Mouse (Mus musculus) forebrain, embryonic 14.5 days (tissue): ENCODE measurements at regions not wholly inside any gene's neighbourhood (a gene's known extent, or its start where the extent isn't known, plus 50 kb on each side); places are given as distances from the start of the nearest gene placed in this dataset.

Experiments
- ATAC-seq: fragments of 200-750 bp; cut with Nextera tagmentation; 2 replicates; pipeline ENCODE4 v1.8.0; 2017; ENCODE audit warnings: mild to moderate bottlenecking, moderate library complexity
- DNase-seq: peaks from one replicate; pipeline ENCODE4 v3.0.0-alpha.2; 2015; ENCODE audit warnings: low spot score
- H3K27ac ChIP-seq: fragments of 300-500 bp; sonication (generic); 2 replicates; pipeline ENCODE4 v1.5.1; 2014; ENCODE audit warnings: low read depth, mild to moderate bottlenecking, control low read depth, low read length, moderate library complexity
- H3K27me3 ChIP-seq: fragments of 300-500 bp; sonication (generic); replicated peaks from 2 replicates; pipeline ENCODE4 v1.6.1; 2014; ENCODE audit warnings: low read length, control low read depth, mixed read lengths; ENCODE audit not compliant: control insufficient read depth, insufficient read depth
- H3K36me3 ChIP-seq: fragments of 300-500 bp; sonication (generic); 2 replicates; pipeline ENCODE4 v1.6.1; 2014; ENCODE audit warnings: low read length, control low read depth; ENCODE audit not compliant: control insufficient read depth, insufficient read depth
- H3K4me1 ChIP-seq: fragments of 300-500 bp; sonication (generic); 2 replicates; pipeline ENCODE4 v1.6.1; 2014; ENCODE audit warnings: antibody characterized with exemption, low read length, control low read depth; ENCODE audit not compliant: control insufficient read depth, insufficient read depth
- H3K4me2 ChIP-seq: fragments of 300-500 bp; sonication (generic); 2 replicates; pipeline ENCODE4 v1.6.1; 2014; ENCODE audit warnings: mild to moderate bottlenecking, control low read depth, low read length
- H3K4me3 ChIP-seq: fragments of 300-500 bp; sonication (generic); 2 replicates; pipeline ENCODE4 v1.5.1; 2014; ENCODE audit warnings: low read depth, low read length, control low read depth
- H3K9ac ChIP-seq: fragments of 300-500 bp; sonication (generic); 2 replicates; pipeline ENCODE4 v1.6.1; 2014; ENCODE audit warnings: mild to moderate bottlenecking, low read length, control low read depth, moderate library complexity
- H3K9me3 ChIP-seq: fragments of 300-500 bp; sonication (generic); replicated peaks from 2 replicates; pipeline ENCODE4 v1.6.1; 2016; ENCODE audit warnings: low read length, control low read depth, mixed read lengths; ENCODE audit not compliant: control insufficient read depth
- WGBS: fragments of 180-500 bp; shearing (Covaris S2); extraction: QIAGEN DNeasy Blood & Tissue Kit; methylation state at CpG from one replicate; pipeline ENCODE4 v1.1.7; 2014; 5-methylcytosine and 5-hydroxymethylcytosine counted together
- microRNA counts: library from miRNA; unstranded; fragments of <30 nt; microRNA quantifications from one replicate; lab custom pipeline; 2016
- microRNA-seq: library from miRNA; unstranded; fragments of <30 nt; microRNA quantifications from one replicate; pipeline ENCODE4, GENCODE M21; 2016

DNA sequence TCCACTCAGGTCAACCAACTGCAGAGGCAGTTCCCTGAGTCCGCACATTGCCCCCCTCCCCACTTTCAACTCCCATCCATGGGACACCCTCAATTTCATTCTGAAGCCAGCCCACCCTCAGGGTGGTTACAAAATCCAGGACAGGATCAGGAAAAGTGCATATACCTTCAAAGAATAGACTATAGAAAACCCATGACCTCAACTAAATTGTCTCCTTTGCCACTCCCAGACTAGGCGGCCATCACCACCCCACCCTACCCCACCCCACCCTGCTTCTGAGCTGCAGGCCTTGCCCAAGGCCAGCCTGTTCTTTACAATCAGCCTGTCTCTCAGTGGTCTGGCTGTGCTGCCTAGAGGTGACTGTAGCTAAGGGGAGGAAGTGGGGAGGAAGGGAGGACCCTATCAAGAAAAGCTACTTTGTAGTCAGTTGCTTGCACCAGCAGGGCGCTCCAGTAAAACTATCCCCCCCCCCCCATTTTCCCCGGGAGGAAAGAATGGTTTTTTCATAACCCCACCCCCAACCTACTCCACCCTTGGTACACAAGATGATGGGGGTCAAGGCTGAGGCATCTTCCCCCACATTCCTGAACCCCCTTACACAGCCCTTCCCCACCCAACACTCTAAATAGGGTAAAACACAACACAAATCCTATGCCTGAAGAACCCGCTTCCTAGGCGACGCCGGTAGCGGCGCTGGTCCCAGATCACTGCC, 490.9 kb downstream of the Prss52 start:
- no peaks in the 10 kb centered on the region for H3K27me3 ChIP-seq
- H3K4me2 ChIP-seq, result peak overlapping the region; percentile 96
- DNase-seq (peak; percentile 62), ATAC-seq (peak; percentile 16)
- H3K4me1 ChIP-seq, result peaks cover 36% of the 10 kb centered on the region
- no peaks in the 10 kb centered on the region for H3K9me3 ChIP-seq
- H3K27ac ChIP-seq, result peak overlapping the region; percentile 100
- peaks cover 36% of the 10 kb centered on the region for H3K36me3 ChIP-seq
- no peak overlapping the region for H3K4me3 ChIP-seq
- peak overlapping the region; percentile 99 for H3K9ac ChIP-seq
- WGBS, result 32% methylated on average over 10 of the region's 10 CpGs

GRCm38 (mm10) chr14:64595523-64595889, 491.4 kb downstream of the Prss52 start:
- H3K9me3 ChIP-seq, result no peaks in the 10 kb centered on the region
- peak overlapping the region; percentile 96; the same call in 1 of the 2 replicates for H3K4me2 ChIP-seq
- H3K27ac ChIP-seq, result peak overlapping the region; percentile 100
- no peak overlapping the region for H3K4me3 ChIP-seq
- ATAC-seq (no peak), DNase-seq (no peak)
- 54% methylated on average over 1 of the region's 1 CpGs for WGBS
- peaks cover 36% of the 10 kb centered on the region for H3K4me1 ChIP-seq
- H3K9ac ChIP-seq, result peak overlapping the region; percentile 99; the same call in 1 of the 2 replicates
- no peaks in the 10 kb centered on the region for H3K27me3 ChIP-seq
- peaks cover 34% of the 10 kb centered on the region for H3K36me3 ChIP-seq

- H3K9me3 ChIP-seq, result no peaks in the 10 kb centered on the region
- no peak overlapping the region; the same call in 1 of the 2 replicates for H3K4me2 ChIP-seq
- no peaks in the 10 kb centered on the region for H3K27me3 ChIP-seq
- H3K4me3 ChIP-seq, result no peak overlapping the region
- 64% methylated on average over 4 of the region's 4 CpGs for WGBS
- H3K36me3 ChIP-seq, result peaks cover 30% of the 10 kb centered on the region
- peak; percentile 52 for DNase-seq
- peak overlapping the region; percentile 100 for H3K27ac ChIP-seq
- ATAC-seq, result no peak
- H3K4me1 ChIP-seq, result peaks cover 36% of the 10 kb centered on the region
- no peak overlapping the region for H3K9ac ChIP-seq
Measured at GRCm38 (mm10) chr14:64595891-64596290, 491.8 kb downstream of the Prss52 start.

DNA sequence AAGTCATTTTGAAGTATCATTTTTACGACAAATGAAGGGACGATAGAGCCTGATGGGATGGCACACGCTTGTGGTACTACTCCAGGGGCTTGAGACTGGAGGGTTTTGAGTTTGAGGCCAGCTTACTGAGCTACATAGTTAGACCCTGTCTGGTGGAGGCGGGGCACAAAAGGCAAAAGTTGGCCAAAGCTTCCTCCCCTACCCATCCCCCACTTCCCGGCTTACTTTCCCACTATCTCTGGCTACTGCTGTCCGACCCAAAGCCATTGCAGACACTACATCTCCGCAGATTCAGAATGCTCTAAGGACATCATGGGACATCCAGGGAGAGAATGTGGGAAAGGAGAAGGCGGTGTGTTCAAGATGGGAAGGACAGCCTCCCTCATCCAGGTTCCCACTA, 493.1 kb downstream of the Prss52 start:
- H3K4me1 ChIP-seq, result peaks cover 36% of the 10 kb centered on the region
- no peak overlapping the region for H3K4me3 ChIP-seq
- peak overlapping the region; percentile 83 for H3K27ac ChIP-seq
- H3K27me3 ChIP-seq, result no peaks in the 10 kb centered on the region
- H3K36me3 ChIP-seq, result peaks cover 18% of the 10 kb centered on the region
- DNase-seq (no peak), ATAC-seq (no peak)
- no peak overlapping the region for H3K4me2 ChIP-seq
- 74% methylated on average over 8 of the region's 8 CpGs for WGBS
- no peaks in the 10 kb centered on the region for H3K9me3 ChIP-seq
- no peak overlapping the region for H3K9ac ChIP-seq

MicroRNAs encoded in the stretch of these regions (microRNA counts, 519-probe panel; counts per million panel counts)
- 6,717 counts per million, percentile 97 among the panel's probes with 10 or more counts for microRNA mmu-miR-124 (lab: Ali Mortazavi, UCI)

Small RNA genes lying in the stretch of these regions (microRNA-seq; reads per million reads assigned to microRNA genes)
- 2.0 reads per million, percentile 10 among the genes with 10 or more reads in this experiment for gene Mir124a-1
- gene Mir3078, result 13.0 reads per million, percentile 35 among the genes with 10 or more reads in this experiment
